Mouse (Mus musculus): ENCODE results near the gene Acin1.

- TF ChIP-seq CTCF (conservative IDR thresholded peaks at IDR 0.05 in 1 of 2, IDR thresholded peaks at IDR 0.05 in 1 of 2; ENCODE audit: low read depth in 2 of 2, low read length in 2 of 2) (peak in 1 of 2 experiments; percentile 35; a peak in 2 of 4 replicates), MAZ (IDR thresholded peaks at IDR 0.05; ENCODE audit: low read depth, low read length) (no peak), POLR2A (IDR thresholded peaks at IDR 0.05; ENCODE audit: low read depth, low read length) (no peak), TBP (conservative IDR thresholded peaks at IDR 0.05; ENCODE audit: low read depth, low read length) (no peak), MAX (IDR thresholded peaks at IDR 0.05; ENCODE audit: low read length) (no peak)
Observed at GRCm38 (mm10) chr14:54634182-54634581, 52.5 kb downstream of the Acin1 start.

Data from CH12.LX (cell line).